Mouse (Mus musculus) left cerebral cortex, postnatal 10 days (tissue): Measurements from ENCODE around the gene Ptdss2. TPM values are rescaled to one million over a fixed set of nuclear protein-coding genes. Genes with fewer than 3 reads are reported as not detected.

Source experiments
- DNase-seq, 2 experiments: peaks; one replicate each; pipeline ENCODE4 v3.0.0; 2021 to 2022; ENCODE audit warnings: low spot score in 2 of 2, mixed read lengths in 1 of 2; ENCODE audit errors: extremely low spot score in 1 of 2
- intact Hi-C: fragments of 180-260 bp; cut with DNase I; formaldehyde crosslinking; loops from one replicate; pipeline ENCODE4 v1.15.1; 2025
- total RNA-seq, 2 experiments: library from RNA; stranded (reverse); gene quantifications; 2 replicates each; pipeline ENCODE4 v1.2.3; 2021

Gene Ptdss2
- total RNA-seq, 2 experiments from 2014 or later = 48.4 to 54.0 TPM

GRCm38 (mm10) chr7:141119487-141119886, 2.7 kb upstream of the Ptdss2 start:
- intact Hi-C loops = no loop called here
- no peak for DNase-seq

- intact Hi-C loops = no loop called here
- DNase-seq = no peak
These were observed 1.6 kb upstream of the Ptdss2 start for GRCm38 (mm10) chr7:141120605-141121004.

GRCm38 (mm10) chr7:141121051-141121531, 1.1 kb upstream of the Ptdss2 start:
- intact Hi-C loops = no loop called here
- no peak for DNase-seq

GRCm38 (mm10) chr7:141122689-141123516, 721 bp downstream of the Ptdss2 start:
- peak; percentile 84 to 96 for DNase-seq
- intact Hi-C loops = no loop called here

- intact Hi-C loops = no loop called here
- DNase-seq = no peak
These were observed 1.3 kb downstream of the Ptdss2 start for GRCm38 (mm10) chr7:141123517-141123856.

GRCm38 (mm10) chr7:141131024-141131820, 9.0 kb downstream of the Ptdss2 start:
- intact Hi-C loops = loop anchor here (5.0 kb wide), 1 partner anchor 41 kb away; the partner anchor contains the start of gene Rnh1
- DNase-seq = peak; percentile 87 to 94

- intact Hi-C loops = loop anchor here (5.0 kb wide), 1 partner anchor 40 kb away; the partner anchor contains the start of gene Rnh1
These were observed 9.9 kb downstream of the Ptdss2 start for GRCm38 (mm10) chr7:141131904-141132755.

GRCm38 (mm10) chr7:141141326-141141725, 19.1 kb downstream of the Ptdss2 start:
- intact Hi-C loops = no loop called here
- no peak for DNase-seq

More at GRCm38 (mm10) chr7:141131904-141132755, 9.9 kb downstream of the Ptdss2 start:
- no peak for DNase-seq

GRCm38 (mm10) chr7:141143112-141143511, 20.9 kb downstream of the Ptdss2 start:
- intact Hi-C loops = no loop called here
- peak in 1 of 2 experiments; percentile 60 for DNase-seq

- no peak for DNase-seq
- intact Hi-C loops = no loop called here
These were observed 21.7 kb downstream of the Ptdss2 start for GRCm38 (mm10) chr7:141143861-141144260.

GRCm38 (mm10) chr7:141144650-141145049, 22.5 kb downstream of the Ptdss2 start:
- intact Hi-C loops = no loop called here

GRCm38 (mm10) chr7:141145403-141145802, 23.2 kb downstream of the Ptdss2 start:
- intact Hi-C loops = no loop called here
- no peak for DNase-seq

More at GRCm38 (mm10) chr7:141144650-141145049, 22.5 kb downstream of the Ptdss2 start:
- no peak for DNase-seq

GRCm38 (mm10) chr7:141146043-141146595, 23.9 kb downstream of the Ptdss2 start:
- intact Hi-C loops = no loop called here
- no peak for DNase-seq

- DNase-seq = no peak
- intact Hi-C loops = no loop called here
These were observed 24.9 kb downstream of the Ptdss2 start for GRCm38 (mm10) chr7:141147044-141147443.

GRCm38 (mm10) chr7:141148639-141149038, 26.5 kb downstream of the Ptdss2 start:
- no peak for DNase-seq
- intact Hi-C loops = no loop called here

- DNase-seq = no peak
- intact Hi-C loops = no loop called here
These were observed 33.2 kb downstream of the Ptdss2 start for GRCm38 (mm10) chr7:141155362-141155761.

GRCm38 (mm10) chr7:141164397-141164796, 42.2 kb downstream of the Ptdss2 start:
- DNase-seq = no peak
- intact Hi-C loops = no loop called here

GRCm38 (mm10) chr7:141164850-141165249, 42.7 kb downstream of the Ptdss2 start:
- intact Hi-C loops = no loop called here
- DNase-seq = no peak
